Mouse (Mus musculus) hindbrain, embryonic 13.5 days (tissue): ENCODE measurements around the gene Nccrp1. TPM values are rescaled to one million over a fixed set of nuclear protein-coding genes. Genes with fewer than 3 reads are reported as not detected.

Source experiments
- ATAC-seq: fragments of 200-750 bp; cut with Nextera tagmentation; 2 replicates; pipeline ENCODE4 v1.8.0; 2017; ENCODE audit warnings: moderate TSS enrichment; ENCODE audit not compliant: low FRiP score
- H3K27ac ChIP-seq: fragments of 300-500 bp; sonication (generic); 2 replicates; pipeline ENCODE4 v1.5.1; 2015; ENCODE audit warnings: inconsistent platforms, mild to moderate bottlenecking, moderate library complexity
- H3K27me3 ChIP-seq: fragments of 300-500 bp; sonication (generic); 2 replicates; pipeline ENCODE4 v1.6.1; 2015; ENCODE audit warnings: mild to moderate bottlenecking, inconsistent platforms
- H3K36me3 ChIP-seq: fragments of 300-500 bp; sonication (generic); 2 replicates; pipeline ENCODE4 v1.6.1; 2015; ENCODE audit warnings: mild to moderate bottlenecking, inconsistent platforms
- H3K4me1 ChIP-seq: fragments of 300-500 bp; sonication (generic); replicated peaks from 2 replicates; pipeline ENCODE4 v1.6.1; 2015; ENCODE audit warnings: inconsistent platforms
- H3K4me2 ChIP-seq: fragments of 300-500 bp; sonication (generic); 2 replicates; pipeline ENCODE4 v1.6.1; 2015; ENCODE audit warnings: inconsistent platforms, mild to moderate bottlenecking, moderate library complexity
- H3K4me3 ChIP-seq: fragments of 300-500 bp; sonication (generic); 2 replicates; pipeline ENCODE4 v1.5.1; 2015; ENCODE audit warnings: mild to moderate bottlenecking, inconsistent platforms
- H3K9ac ChIP-seq: fragments of 300-500 bp; sonication (generic); 2 replicates; pipeline ENCODE4 v1.6.1; 2015; ENCODE audit warnings: mild to moderate bottlenecking, inconsistent platforms
- H3K9me3 ChIP-seq: fragments of 300-500 bp; sonication (generic); 2 replicates; pipeline ENCODE4 v1.6.1; 2016; ENCODE audit warnings: inconsistent platforms
- WGBS: fragments of 180-500 bp; shearing (Covaris S2); methylation state at CpG from one replicate; pipeline ENCODE4 v1.1.7; 2015; 5-methylcytosine and 5-hydroxymethylcytosine counted together
- polyA plus RNA-seq: library from polyadenylated mRNA; unstranded; fragments of >200 nt; fragmentation: Nextera tagmentation; extraction: Ambion mirVana; gene quantifications from 2 replicates; pipeline ENCODE4 v1.2.1, GENCODE M21; 2015

Nccrp1 gene
- polyA plus RNA-seq: 0.13 TPM in 1 of 2 replicates, not detected in the other

DNA sequence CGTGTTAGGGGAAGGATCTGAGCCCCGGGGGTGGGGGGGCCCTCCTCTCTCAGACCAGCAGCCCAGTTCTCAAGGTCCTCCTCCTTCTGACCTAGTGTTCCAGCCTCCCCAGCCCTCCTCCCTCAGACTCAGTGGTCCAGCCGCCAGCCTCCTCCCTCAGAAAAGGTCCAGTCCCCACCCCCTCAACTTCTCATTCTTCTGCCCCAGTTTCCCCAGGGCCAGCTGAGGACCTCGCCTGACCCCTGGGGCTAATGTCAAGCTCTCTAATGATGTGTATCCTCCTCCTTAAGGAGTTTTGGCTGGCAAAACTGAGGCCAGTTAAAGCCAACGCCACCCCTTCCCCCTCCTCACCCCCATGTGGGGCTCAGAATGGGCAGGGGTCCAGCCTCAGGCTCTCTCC is at the start of gene Nccrp1:
Nccrp1 (minus strand) TSS at position 101 of the 400 bp plus-strand sequence.
- WGBS: 4% methylated on average over 5 of the region's 5 CpGs
- H3K4me1 ChIP-seq: peaks cover 28% of the 10 kb centered on the region
- H3K9me3 ChIP-seq: no peaks in the 10 kb centered on the region
- no peak for ATAC-seq
- peak within 1 kb of the TSS; percentile 62 for H3K9ac ChIP-seq
- peak within 1 kb of the TSS; percentile 61 for H3K4me2 ChIP-seq
- peaks cover 55% of the 10 kb centered on the region for H3K27me3 ChIP-seq
- H3K4me3 ChIP-seq: peak within 1 kb of the TSS; percentile 37
- H3K36me3 ChIP-seq: no peaks in the 10 kb centered on the region
- H3K27ac ChIP-seq: no peak within 1 kb of the TSS

- H3K9ac ChIP-seq: peak overlapping the region; percentile 75
- 76% methylated on average over 8 of the region's 8 CpGs for WGBS
- peak overlapping the region; percentile 76 for H3K4me2 ChIP-seq
- H3K27ac ChIP-seq: no peak overlapping the region
- no peaks in the 10 kb centered on the region for H3K36me3 ChIP-seq
- peak overlapping the region; percentile 61; the same call in 1 of the 2 replicates for H3K4me3 ChIP-seq
- peaks cover 51% of the 10 kb centered on the region for H3K4me1 ChIP-seq
- no peaks in the 10 kb centered on the region for H3K27me3 ChIP-seq
- ATAC-seq: no peak
- no peaks in the 10 kb centered on the region for H3K9me3 ChIP-seq
Measured at GRCm38 (mm10) chr7:28595751-28596435, 48.8 kb upstream of the Nccrp1 start.

DNA sequence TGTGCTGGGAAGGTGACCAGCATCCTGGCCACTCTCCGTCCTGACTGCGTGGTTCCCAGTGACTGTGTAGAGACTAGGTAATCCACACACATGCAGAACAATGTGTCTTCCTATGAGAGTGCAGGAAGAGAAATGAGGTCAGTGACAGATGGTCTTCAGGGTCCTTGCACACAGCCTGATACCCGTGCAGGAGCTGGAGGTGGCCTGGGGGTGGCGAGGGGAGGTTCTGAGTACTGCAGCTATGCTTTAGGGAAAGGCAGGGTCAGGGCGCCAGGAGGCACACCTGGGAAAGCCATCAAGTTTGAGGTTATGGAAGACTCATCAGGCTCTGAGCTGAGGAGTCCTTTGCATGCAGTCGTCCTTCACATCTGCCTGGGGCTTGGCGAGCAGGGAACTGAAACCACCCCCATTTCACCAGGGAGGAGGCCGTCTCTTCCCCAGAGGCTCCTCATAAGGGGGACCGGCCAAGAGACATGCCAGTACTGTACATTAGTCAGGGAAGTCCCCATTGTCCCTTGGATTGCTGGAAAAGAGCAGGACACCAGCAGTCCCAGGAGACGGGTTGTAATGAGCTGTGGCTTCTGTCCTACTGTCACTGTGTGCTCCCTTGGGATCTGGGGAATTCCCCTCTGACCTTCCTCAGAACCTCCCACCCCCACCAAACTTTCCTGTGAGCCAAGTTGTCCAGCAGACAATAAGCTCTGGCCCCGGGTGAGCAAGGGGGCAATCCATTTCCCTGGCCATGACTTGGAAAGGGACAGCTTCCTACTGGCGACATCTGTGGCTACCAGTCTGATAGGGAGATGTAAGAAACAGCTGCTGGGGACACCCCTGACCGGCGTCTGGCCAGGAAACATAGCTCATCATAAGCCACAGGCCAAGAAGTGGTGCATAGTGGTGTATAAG is 46.4 kb upstream of the Nccrp1 start:
- H3K4me1 ChIP-seq: peaks cover 58% of the 10 kb centered on the region

GRCm38 (mm10) chr7:28591862-28592261 is 44.8 kb upstream of the Nccrp1 start:
- Histone ChIP-seq H3K4me2 (no peak overlapping the region), H3K27ac (no peak overlapping the region), H3K36me3 (no peaks in the 10 kb centered on the region), H3K4me1 (peaks cover 66% of the 10 kb centered on the region), H3K9me3 (no peaks in the 10 kb centered on the region), H3K4me3 (no peak overlapping the region), H3K9ac (no peak overlapping the region), H3K27me3 (no peaks in the 10 kb centered on the region)
- WGBS: 93% methylated on average over 1 of the region's 1 CpGs
- no peak for ATAC-seq

More for the DNA sequence above, 46.4 kb upstream of the Nccrp1 start:
- H3K9ac ChIP-seq: peak overlapping the region; percentile 39; the same call in 1 of the 2 replicates
- no peaks in the 10 kb centered on the region for H3K27me3 ChIP-seq
- H3K27ac ChIP-seq: no peak overlapping the region
- H3K4me2 ChIP-seq: no peak overlapping the region
- no peak overlapping the region for H3K4me3 ChIP-seq
- H3K9me3 ChIP-seq: no peaks in the 10 kb centered on the region
- no peak for ATAC-seq
- no peaks in the 10 kb centered on the region for H3K36me3 ChIP-seq
- 47% methylated on average over 14 of the region's 14 CpGs for WGBS

GRCm38 (mm10) chr7:28587644-28588043 is 40.6 kb upstream of the Nccrp1 start:
- peaks cover 62% of the 10 kb centered on the region for H3K4me1 ChIP-seq
- H3K27me3 ChIP-seq: no peaks in the 10 kb centered on the region
- H3K36me3 ChIP-seq: no peaks in the 10 kb centered on the region
- no peak for ATAC-seq
- no peak overlapping the region for H3K4me3 ChIP-seq
- H3K27ac ChIP-seq: no peak overlapping the region
- no peak overlapping the region for H3K4me2 ChIP-seq
- no peak overlapping the region for H3K9ac ChIP-seq
- H3K9me3 ChIP-seq: no peaks in the 10 kb centered on the region

- H3K36me3 ChIP-seq: no peaks in the 10 kb centered on the region
- peak overlapping the region; percentile 36; the same call in 1 of the 2 replicates for H3K9ac ChIP-seq
- no peak overlapping the region for H3K4me2 ChIP-seq
- WGBS: 60% methylated on average over 6 of the region's 6 CpGs
- no peak; the same call in 1 of the 2 replicates for ATAC-seq
- H3K9me3 ChIP-seq: no peaks in the 10 kb centered on the region
- no peaks in the 10 kb centered on the region for H3K27me3 ChIP-seq
- H3K4me3 ChIP-seq: no peak overlapping the region
- peak overlapping the region; percentile 35; the same call in 1 of the 2 replicates for H3K27ac ChIP-seq
- peaks cover 64% of the 10 kb centered on the region for H3K4me1 ChIP-seq
Measured at GRCm38 (mm10) chr7:28586663-28587411, 39.8 kb upstream of the Nccrp1 start.

- H3K27ac ChIP-seq: peak overlapping the region; percentile 55
- H3K36me3 ChIP-seq: no peaks in the 10 kb centered on the region
- ATAC-seq: no peak
- H3K4me1 ChIP-seq: peaks cover 72% of the 10 kb centered on the region
- no peak overlapping the region for H3K4me2 ChIP-seq
- H3K9ac ChIP-seq: peak overlapping the region; percentile 44
- 85% methylated on average over 6 of the region's 6 CpGs for WGBS
- no peaks in the 10 kb centered on the region for H3K27me3 ChIP-seq
- H3K4me3 ChIP-seq: no peak overlapping the region
- no peaks in the 10 kb centered on the region for H3K9me3 ChIP-seq
Measured at GRCm38 (mm10) chr7:28585001-28585400, 37.9 kb upstream of the Nccrp1 start.

- peak overlapping the region; percentile 44; the same call in 1 of the 2 replicates for H3K9ac ChIP-seq
- WGBS: 79% methylated on average over 4 of the region's 4 CpGs
- H3K4me2 ChIP-seq: no peak overlapping the region
- no peak overlapping the region for H3K27ac ChIP-seq
- no peaks in the 10 kb centered on the region for H3K9me3 ChIP-seq
- no peak overlapping the region for H3K4me3 ChIP-seq
- no peaks in the 10 kb centered on the region for H3K27me3 ChIP-seq
- no peak for ATAC-seq
- peaks cover 78% of the 10 kb centered on the region for H3K4me1 ChIP-seq
- no peaks in the 10 kb centered on the region for H3K36me3 ChIP-seq
Measured at GRCm38 (mm10) chr7:28584468-28584867, 37.4 kb upstream of the Nccrp1 start.

- peaks cover 77% of the 10 kb centered on the region for H3K4me1 ChIP-seq
- H3K4me3 ChIP-seq: no peak overlapping the region
- H3K27me3 ChIP-seq: no peaks in the 10 kb centered on the region
- WGBS: 84% methylated on average over 8 of the region's 8 CpGs
- H3K9me3 ChIP-seq: no peaks in the 10 kb centered on the region
- H3K36me3 ChIP-seq: no peaks in the 10 kb centered on the region
- ATAC-seq: no peak
- H3K4me2 ChIP-seq: no peak overlapping the region
- H3K9ac ChIP-seq: no peak overlapping the region; the same call in 1 of the 2 replicates
- H3K27ac ChIP-seq: peak overlapping the region; percentile 42; the same call in 1 of the 2 replicates
Measured at GRCm38 (mm10) chr7:28583570-28584344, 36.7 kb upstream of the Nccrp1 start.

- H3K4me2 ChIP-seq: no peak overlapping the region
Measured at GRCm38 (mm10) chr7:28582841-28583240, 35.8 kb upstream of the Nccrp1 start.

DNA sequence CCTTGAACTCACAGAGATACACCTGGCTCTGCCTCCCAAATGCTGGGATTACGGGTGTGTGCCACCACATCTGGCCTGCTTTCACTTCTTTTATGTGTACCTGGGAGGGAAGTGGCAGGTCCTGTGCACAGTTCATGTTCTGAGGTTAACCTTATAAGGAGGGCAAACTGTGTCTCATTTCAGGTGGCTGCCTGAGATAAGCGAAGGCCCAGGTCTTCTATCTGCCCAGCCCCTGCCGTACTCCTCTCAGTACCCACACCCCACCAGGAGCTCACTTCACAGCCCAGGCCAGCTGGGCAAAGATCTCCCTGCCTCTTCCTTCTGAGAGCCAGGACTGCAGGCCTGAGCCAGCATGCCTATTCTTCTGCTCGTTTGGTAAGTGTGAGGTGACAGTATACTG is 34.7 kb upstream of the Nccrp1 start:
- ATAC-seq: no peak
- Histone ChIP-seq H3K27me3 (no peaks in the 10 kb centered on the region), H3K27ac (no peak overlapping the region), H3K9me3 (no peaks in the 10 kb centered on the region), H3K4me3 (no peak overlapping the region), H3K9ac (no peak overlapping the region), H3K4me2 (no peak overlapping the region), H3K4me1 (peaks cover 75% of the 10 kb centered on the region), H3K36me3 (no peaks in the 10 kb centered on the region)
- WGBS: 92% methylated on average over 4 of the region's 4 CpGs

More at GRCm38 (mm10) chr7:28582841-28583240, 35.8 kb upstream of the Nccrp1 start:
- H3K9ac ChIP-seq: no peak overlapping the region; the same call in 1 of the 2 replicates
- no peaks in the 10 kb centered on the region for H3K27me3 ChIP-seq
- no peak for ATAC-seq
- peak overlapping the region; percentile 42; the same call in 1 of the 2 replicates for H3K27ac ChIP-seq
- H3K4me1 ChIP-seq: peaks cover 76% of the 10 kb centered on the region
- no peaks in the 10 kb centered on the region for H3K9me3 ChIP-seq
- WGBS: 81% methylated on average over 11 of the region's 11 CpGs
- no peaks in the 10 kb centered on the region for H3K36me3 ChIP-seq
- H3K4me3 ChIP-seq: no peak overlapping the region
